Mouse (Mus musculus): ENCODE measurements around the gene 4933414I15Rik. TPM values are rescaled to one million over a fixed set of nuclear protein-coding genes. Genes with fewer than 3 reads are reported as not detected.

The 4933414I15Rik gene
- polyA plus RNA-seq, 1 experiment from 2014 or later, result not detected

- Histone ChIP-seq H3K4me3 (ENCODE audit: inconsistent target) (peak within 1 kb of the TSS; percentile 19; the same call in 1 of the 2 replicates), H3K79me2 (ENCODE audit: inconsistent target) (no peaks in the 10 kb centered on the region), H3K27ac (no peak within 1 kb of the TSS), H3K36me3 (ENCODE audit: inconsistent target) (no peaks in the 10 kb centered on the region)
- WGBS (ENCODE audit: missing documents), result 3% methylated on average over 45 of the region's 47 CpGs
Observed at GRCm38 (mm10) chr11:50915671-50916320, 27.8 kb downstream of the 4933414I15Rik start, which contains the start of gene Zfp2. Zfp2 (minus strand) TSS chr11:50916165.

- Histone ChIP-seq H3K4me3 (ENCODE audit: inconsistent target) (no peak overlapping the region), H3K27ac (no peak overlapping the region), H3K79me2 (ENCODE audit: inconsistent target) (no peaks in the 10 kb centered on the region), H3K36me3 (ENCODE audit: inconsistent target) (no peaks in the 10 kb centered on the region)
- 90% methylated on average over 3 of the region's 3 CpGs for WGBS (ENCODE audit: missing documents)
Observed at GRCm38 (mm10) chr11:50914461-50914860, 29.1 kb downstream of the 4933414I15Rik start.

DNA sequence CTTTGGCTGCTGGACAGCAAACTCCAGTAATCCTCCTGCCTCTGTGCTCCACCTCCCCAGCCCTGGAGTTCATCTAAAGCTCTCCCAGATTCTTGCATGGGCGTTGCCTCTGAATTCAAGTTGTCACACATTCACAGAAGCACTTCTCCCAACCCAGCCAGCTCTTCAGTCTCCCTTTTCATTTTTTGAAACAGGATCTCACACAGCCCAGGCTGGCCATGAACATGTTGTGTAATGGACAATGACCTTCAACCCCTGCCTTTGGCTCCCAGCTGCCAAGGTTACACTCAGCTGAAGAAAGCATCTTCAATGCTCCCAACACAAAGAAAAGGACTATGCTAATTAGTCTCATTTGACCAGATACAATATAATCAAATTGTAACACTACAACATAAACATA is 30.3 kb downstream of the 4933414I15Rik start:
- H3K36me3 ChIP-seq (ENCODE audit: inconsistent target), result no peaks in the 10 kb centered on the region
- no peak overlapping the region for H3K27ac ChIP-seq
- no peak overlapping the region for H3K4me3 ChIP-seq (ENCODE audit: inconsistent target)
- no peaks in the 10 kb centered on the region for H3K79me2 ChIP-seq (ENCODE audit: inconsistent target)
- WGBS (ENCODE audit: missing documents), result 93% methylated on average over 1 of the region's 1 CpGs

- Histone ChIP-seq H3K36me3 (ENCODE audit: inconsistent target) (no peaks in the 10 kb centered on the region), H3K4me3 (ENCODE audit: inconsistent target) (no peak overlapping the region), H3K79me2 (ENCODE audit: inconsistent target) (no peaks in the 10 kb centered on the region), H3K27ac (no peak overlapping the region)
- WGBS (ENCODE audit: missing documents), result 93% methylated on average over 5 of the region's 5 CpGs
Observed at GRCm38 (mm10) chr11:50908136-50908535, 35.4 kb downstream of the 4933414I15Rik start.

- Histone ChIP-seq H3K79me2 (ENCODE audit: inconsistent target) (no peaks in the 10 kb centered on the region), H3K4me3 (ENCODE audit: inconsistent target) (no peak overlapping the region), H3K36me3 (ENCODE audit: inconsistent target) (no peaks in the 10 kb centered on the region), H3K27ac (no peak overlapping the region)
- WGBS (ENCODE audit: missing documents), result 71% methylated on average over 1 of the region's 1 CpGs
Observed at GRCm38 (mm10) chr11:50897359-50897758, 46.2 kb downstream of the 4933414I15Rik start.

GRCm38 (mm10) chr11:50892441-50892840 is 51.1 kb downstream of the 4933414I15Rik start:
- WGBS (ENCODE audit: missing documents), result 57% methylated on average over 2 of the region's 2 CpGs
- no peak overlapping the region for H3K27ac ChIP-seq
- no peaks in the 10 kb centered on the region for H3K79me2 ChIP-seq (ENCODE audit: inconsistent target)
- no peak overlapping the region for H3K4me3 ChIP-seq (ENCODE audit: inconsistent target)
- H3K36me3 ChIP-seq (ENCODE audit: inconsistent target), result no peaks in the 10 kb centered on the region

Other genes starting within 250 kb of the 4933414I15Rik start
- gene Zfp354c, start 116.0 kb downstream of the 4933414I15Rik start, polyA plus RNA-seq (2018), result 0.09 to 0.16 TPM in 2 of 3 replicates, not detected in the other
- gene Zfp879, start 102.2 kb downstream of the 4933414I15Rik start, polyA plus RNA-seq (2018), result not detected in 3 replicates
- gene Grm6, start 93.1 kb downstream of the 4933414I15Rik start, polyA plus RNA-seq (2018), result not detected in 3 replicates
- gene Zfp454, start 56.1 kb downstream of the 4933414I15Rik start, polyA plus RNA-seq (2018), result not detected in 3 replicates
- gene Zfp2, start 27.6 kb downstream of the 4933414I15Rik start, polyA plus RNA-seq (2018), result 0.23 to 0.42 TPM (median 0.36 TPM) in 3 replicates
- gene Zfp354b, start 12.1 kb downstream of the 4933414I15Rik start, polyA plus RNA-seq (2018), result not detected in 3 replicates
- gene Prop1, start 10.0 kb upstream of the 4933414I15Rik start, polyA plus RNA-seq (2018), result not detected in 3 replicates
- not detected in 3 replicates for gene Olfr1378, start 22.8 kb upstream of the 4933414I15Rik start, polyA plus RNA-seq (2018)
- not detected in 3 replicates for gene Olfr1377, start 38.2 kb upstream of the 4933414I15Rik start, polyA plus RNA-seq (2018)
- not detected in 3 replicates for gene Olfr51, start 59.8 kb upstream of the 4933414I15Rik start, polyA plus RNA-seq (2018)
- not detected in 3 replicates for gene Olfr54, start 70.5 kb upstream of the 4933414I15Rik start, polyA plus RNA-seq (2018)
- not detected in 3 replicates for gene Olfr1375, start 104.3 kb upstream of the 4933414I15Rik start, polyA plus RNA-seq (2018)
- 0.07 TPM in 1 of 3 replicates, not detected in the others for gene Zfp354a, start 115.5 kb upstream of the 4933414I15Rik start, polyA plus RNA-seq (2018)